Mouse (Mus musculus) heart, postnatal 14 days (tissue): ENCODE measurements around the gene Rnf103. TPM values are rescaled to one million over a fixed set of nuclear protein-coding genes. Genes with fewer than 3 reads are reported as not detected.

ENCODE experiments used
- total RNA-seq, 2 experiments: library from RNA; stranded (reverse); gene quantifications; 2 replicates each; pipeline ENCODE4 v1.2.3; 2021

Rnf103 gene
- total RNA-seq, 2 experiments from 2014 or later = 24.4 to 28.0 TPM

Other genes starting within 250 kb of the Rnf103 start
- 10 to 100 TPM; 46.1 to 49.5 TPM for gene Krcc1, start 222.2 kb upstream of the Rnf103 start, total RNA-seq
- 100 to 1,000 TPM; 352 to 365 TPM for gene Smyd1, start 171.7 kb upstream of the Rnf103 start, total RNA-seq
- 10 to 100 TPM in 1 of 2 experiments, under 1 TPM in 1; 0.79 to 14.4 TPM for gene Cd8b1, start 171.1 kb upstream of the Rnf103 start, total RNA-seq
- gene Cd8a, start 120.5 kb upstream of the Rnf103 start, total RNA-seq = 10 to 100 TPM in 1 of 2 experiments, 1 to 10 TPM in 1; 1.1 to 21.2 TPM
- gene Rmnd5a, start 53.3 kb upstream of the Rnf103 start, total RNA-seq = 10 to 100 TPM; 73.1 to 80.3 TPM
- 10 to 100 TPM; 47.3 to 52.8 TPM for gene Chmp3, start 49.9 kb downstream of the Rnf103 start, total RNA-seq
- gene Kdm3a, start 139.1 kb downstream of the Rnf103 start, total RNA-seq = 10 to 100 TPM; 28.6 to 30.3 TPM
- 10 to 100 TPM; 17.3 to 18.4 TPM for gene Reep1, start 213.7 kb downstream of the Rnf103 start, total RNA-seq